Mouse (Mus musculus) thymus, postnatal 25 days (tissue): Measurements from ENCODE around the gene Gm34653.
A peak's percentile ranks its signal among the peaks of the same experiment; 100 is the strongest.
"Not testable (repeated sequence)": the region's sequence is repeated elsewhere in the genome, so short reads cannot be mapped to it uniquely, and the experiment has no call there.

Source experiments
- DNase-seq: peaks from one replicate; pipeline ENCODE4 v3.0.0; 2022

Gene Gm34653

DNA sequence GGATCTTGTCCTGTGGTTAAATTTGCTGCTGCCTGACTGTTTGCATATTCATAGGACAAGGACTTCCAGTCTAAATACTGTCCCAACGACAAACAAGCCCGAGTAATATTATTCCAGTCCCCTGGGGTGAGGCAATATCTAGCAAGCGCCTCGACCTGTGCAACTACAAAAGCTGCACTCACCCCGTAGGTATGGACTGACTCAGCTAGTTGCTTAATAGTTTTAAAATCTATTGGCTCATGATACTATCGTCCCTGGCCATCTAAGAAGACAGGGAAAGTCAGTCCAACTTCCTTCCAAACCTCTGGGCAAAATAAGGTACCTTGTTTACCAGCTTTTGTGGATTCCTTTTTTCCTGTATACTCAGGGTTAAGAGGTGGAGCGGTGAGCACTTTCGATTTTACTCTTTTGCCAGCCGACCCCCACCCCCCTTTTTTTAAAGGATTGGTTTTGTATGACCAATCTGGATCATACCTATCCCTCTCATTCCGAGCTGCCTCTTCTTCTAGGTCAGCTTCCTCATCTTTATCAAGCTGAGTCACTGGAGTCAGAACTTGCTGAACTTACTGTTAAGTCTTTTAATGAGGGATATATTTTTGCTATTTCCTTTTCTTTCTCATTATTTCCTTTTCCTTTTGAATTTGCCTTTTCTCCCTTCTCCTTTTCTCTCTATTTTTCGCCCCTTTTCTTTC is at the start of gene Gm34653:
Gene Gm34653, plus strand, starts transcription at position 242 of the 692 bp plus-strand sequence.
- not testable (repeated sequence) for DNase-seq

DNA sequence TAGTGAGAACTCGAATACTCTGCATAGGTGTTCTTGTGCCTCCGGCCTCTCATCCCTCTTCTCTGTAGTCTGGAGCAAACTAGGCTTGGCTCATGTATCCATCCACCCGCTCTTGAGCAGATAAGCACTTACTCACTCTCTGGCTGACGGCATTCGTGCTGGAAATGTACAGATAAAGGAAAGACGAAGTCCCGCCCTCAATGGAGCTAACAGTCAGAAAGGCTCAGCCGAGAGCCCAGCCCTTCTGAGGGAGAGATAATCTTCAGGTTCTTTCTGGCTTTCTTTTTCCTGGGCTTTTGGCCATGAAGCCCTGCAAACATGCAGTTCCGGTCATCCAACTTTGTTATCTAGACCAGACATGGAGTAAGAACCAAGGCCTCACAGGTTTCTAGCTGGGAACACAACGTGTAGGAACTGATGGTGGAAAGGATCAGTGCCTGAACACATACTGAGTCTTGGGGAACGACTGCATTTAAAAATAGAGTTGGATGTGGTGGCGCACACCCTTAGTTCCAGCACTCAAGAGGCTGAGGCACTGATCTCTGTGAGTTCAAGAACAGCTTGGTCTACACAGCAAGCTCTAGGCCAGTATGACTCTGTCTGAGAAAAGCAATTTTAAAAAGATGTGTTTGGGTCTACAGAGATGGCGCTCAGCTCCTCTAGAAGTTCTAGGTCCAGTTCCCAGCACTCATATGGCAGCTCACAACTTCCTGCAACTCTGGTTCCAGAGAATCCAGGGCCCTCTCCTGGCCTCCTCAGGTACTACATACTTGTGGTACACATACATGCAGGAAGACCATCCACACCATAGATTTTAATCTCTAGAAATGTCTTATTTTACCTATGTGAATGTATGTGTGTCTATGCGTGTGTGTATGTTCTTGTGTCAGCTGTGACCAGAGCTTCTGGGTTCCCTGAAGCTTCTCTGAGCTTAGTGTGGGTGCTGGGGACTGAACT is 49.5 kb upstream of the Gm34653 start:
- no peak for DNase-seq

GRCm38 (mm10) chr2:34784085-34784484 is 48.7 kb upstream of the Gm34653 start:
- DNase-seq: peak; percentile 69

- peak; percentile 72 for DNase-seq
These were observed 42.5 kb upstream of the Gm34653 start for GRCm38 (mm10) chr2:34790282-34790681.

DNA sequence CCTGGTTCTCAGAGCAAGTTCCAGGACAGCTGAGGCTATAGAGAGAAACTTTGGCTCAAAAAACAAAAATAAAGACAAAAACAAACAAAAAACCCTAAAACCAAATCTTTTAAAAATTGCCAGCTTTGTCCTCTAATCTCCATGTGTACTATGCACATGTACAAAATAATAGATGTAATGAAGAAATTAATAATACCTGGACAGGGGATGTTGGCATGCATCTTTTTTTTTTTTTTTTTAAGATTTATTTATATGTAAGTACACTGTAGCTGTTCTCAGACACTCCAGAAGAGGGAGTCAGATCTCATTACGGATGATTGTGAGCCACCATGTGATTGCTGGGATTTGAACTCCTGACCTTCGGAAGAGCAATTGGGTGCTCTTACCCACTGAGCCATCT is 40.3 kb upstream of the Gm34653 start:
- not testable (repeated sequence) for DNase-seq

GRCm38 (mm10) chr2:34794511-34794910 is 38.3 kb upstream of the Gm34653 start:
- no peak for DNase-seq

GRCm38 (mm10) chr2:34795426-34795825 is 37.4 kb upstream of the Gm34653 start:
- DNase-seq: no peak

- DNase-seq: peak; percentile 89
These were observed 33.2 kb upstream of the Gm34653 start, which contains the start of gene Rabepk for GRCm38 (mm10) chr2:34799357-34800256. Gene Rabepk, minus strand, starts transcription at chr2:34799912.

GRCm38 (mm10) chr2:34800371-34800770 is 32.4 kb upstream of the Gm34653 start:
- no peak for DNase-seq

GRCm38 (mm10) chr2:34801516-34802482 is 31.0 kb upstream of the Gm34653 start:
- peak; percentile 95 for DNase-seq

GRCm38 (mm10) chr2:34802565-34803245 is 30.1 kb upstream of the Gm34653 start:
- not testable (repeated sequence) for DNase-seq

DNA sequence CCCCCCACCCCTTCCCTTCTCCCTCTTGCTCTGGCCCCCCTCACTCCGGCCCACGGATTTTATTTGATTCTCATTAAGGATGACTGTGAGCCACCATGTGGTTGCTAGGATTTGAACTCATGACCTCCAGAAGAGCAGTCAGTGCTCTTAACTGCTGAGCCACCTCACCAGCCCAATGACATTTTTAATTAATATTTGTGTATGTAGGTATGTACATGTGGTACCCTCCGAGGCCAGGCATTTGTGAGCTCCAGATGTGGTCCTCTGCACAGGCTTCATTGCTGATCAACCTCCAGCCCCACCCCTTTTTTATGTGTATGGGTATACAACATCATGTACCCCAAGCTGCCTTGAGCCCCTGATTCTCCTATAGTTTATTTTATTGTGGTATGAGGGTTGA is 29.1 kb upstream of the Gm34653 start:
- DNase-seq: no peak

GRCm38 (mm10) chr2:34804172-34804571 is 28.6 kb upstream of the Gm34653 start:
- no peak for DNase-seq

DNA sequence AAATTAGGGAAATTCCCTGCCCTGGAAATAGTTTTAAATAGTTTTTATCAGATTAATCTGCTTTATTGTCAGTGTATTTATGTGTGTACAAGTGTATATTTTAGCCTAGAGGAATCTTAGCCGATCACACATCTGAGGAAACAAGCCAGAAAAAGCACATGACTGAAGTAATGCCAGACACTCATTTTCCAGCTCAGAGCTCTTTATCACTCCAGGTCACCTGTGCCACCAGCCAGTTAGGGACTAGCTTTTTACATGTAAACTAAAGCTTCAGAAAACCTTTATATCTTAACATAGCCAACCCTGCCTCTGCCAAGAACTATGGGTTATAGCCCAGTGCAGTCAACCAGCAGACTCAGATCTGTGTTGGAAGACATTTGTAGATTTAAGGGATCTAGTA is 28.0 kb upstream of the Gm34653 start:
- no peak for DNase-seq

DNA sequence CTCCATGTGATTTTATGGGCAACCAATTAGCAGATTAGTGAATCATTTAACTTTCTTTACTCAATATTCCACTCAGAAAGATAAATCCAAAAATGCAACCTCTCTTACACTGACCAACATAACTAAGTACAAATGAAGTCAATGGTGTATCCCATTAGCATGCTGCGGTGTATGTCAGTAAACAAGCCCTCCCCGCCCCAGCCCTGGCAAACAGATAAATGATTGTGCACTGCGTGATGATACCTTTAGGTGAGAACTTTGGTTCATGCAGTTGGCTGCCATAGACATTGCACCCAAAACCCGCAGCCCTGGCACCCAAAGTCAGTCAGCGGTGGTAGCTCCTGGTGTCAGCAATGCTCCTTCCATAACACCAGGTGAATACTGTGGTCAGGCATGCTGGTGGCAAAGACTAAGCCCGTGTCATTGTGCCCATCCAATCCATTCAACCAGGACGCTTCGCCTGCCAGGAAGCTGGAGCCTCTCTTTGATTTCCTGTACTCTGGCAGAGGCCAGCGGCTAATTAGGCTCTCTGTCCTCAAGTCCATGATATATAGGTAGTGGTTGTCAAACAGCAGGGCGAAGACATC is 27.4 kb upstream of the Gm34653 start:
- no peak for DNase-seq

GRCm38 (mm10) chr2:34808057-34808456 is 24.8 kb upstream of the Gm34653 start:
- no peak for DNase-seq

GRCm38 (mm10) chr2:34809568-34809967 is 23.2 kb upstream of the Gm34653 start:
- no peak for DNase-seq

GRCm38 (mm10) chr2:34810775-34811174 is 22.0 kb upstream of the Gm34653 start:
- DNase-seq: no peak

DNA sequence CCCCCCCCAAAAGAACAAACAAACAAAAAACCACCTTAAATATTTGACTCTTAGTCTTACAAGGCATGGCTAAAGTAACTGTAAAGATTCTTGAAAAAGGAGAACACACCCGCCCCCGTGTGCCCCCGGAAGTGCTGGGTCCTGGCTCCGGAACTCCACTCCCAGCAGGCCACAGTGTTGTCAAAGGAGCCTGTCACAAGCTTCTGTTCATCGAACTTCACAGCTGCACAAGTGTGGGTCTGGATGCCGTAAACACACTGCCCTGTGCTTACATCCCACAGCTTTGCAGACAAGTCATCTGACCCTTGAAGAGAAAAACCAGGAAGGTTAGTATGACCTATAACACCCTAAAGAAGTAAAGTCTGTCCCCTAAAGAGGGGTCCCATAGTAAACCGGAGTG is 20.1 kb upstream of the Gm34653 start:
- DNase-seq: no peak

DNA sequence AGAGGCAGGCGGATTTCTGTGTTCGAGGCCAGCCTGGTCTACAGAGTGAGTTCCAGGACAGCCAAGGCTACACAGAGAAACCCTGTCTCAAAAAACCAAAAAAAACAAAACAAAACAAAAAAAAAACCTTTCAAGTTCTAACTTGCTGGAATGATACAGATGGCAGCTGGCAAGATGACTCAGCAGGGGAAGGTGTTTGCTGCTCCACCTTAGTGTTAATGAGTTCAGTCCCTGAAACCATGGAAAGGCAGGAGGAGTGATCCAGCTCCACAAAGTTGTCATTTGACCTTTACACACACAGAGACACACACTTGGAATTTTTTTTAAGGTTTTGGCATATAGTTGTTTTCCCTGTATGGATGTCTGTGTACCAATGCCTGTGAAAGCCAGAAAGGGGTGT is 16.9 kb upstream of the Gm34653 start:
- DNase-seq: not testable (repeated sequence)

- DNase-seq: no peak
These were observed 14.3 kb upstream of the Gm34653 start for GRCm38 (mm10) chr2:34818492-34818891.
